Mouse (Mus musculus): ENCODE data around the gene Zfp11. TPM values are rescaled to one million over a fixed set of nuclear protein-coding genes. Genes with fewer than 3 reads are reported as not detected.

Gene Zfp11
- polyA plus RNA-seq (2015; fragmentation: Nextera tagmentation; extraction: Ambion mirVana) = 1.3 and 1.7 TPM in 2 replicates

DNA sequence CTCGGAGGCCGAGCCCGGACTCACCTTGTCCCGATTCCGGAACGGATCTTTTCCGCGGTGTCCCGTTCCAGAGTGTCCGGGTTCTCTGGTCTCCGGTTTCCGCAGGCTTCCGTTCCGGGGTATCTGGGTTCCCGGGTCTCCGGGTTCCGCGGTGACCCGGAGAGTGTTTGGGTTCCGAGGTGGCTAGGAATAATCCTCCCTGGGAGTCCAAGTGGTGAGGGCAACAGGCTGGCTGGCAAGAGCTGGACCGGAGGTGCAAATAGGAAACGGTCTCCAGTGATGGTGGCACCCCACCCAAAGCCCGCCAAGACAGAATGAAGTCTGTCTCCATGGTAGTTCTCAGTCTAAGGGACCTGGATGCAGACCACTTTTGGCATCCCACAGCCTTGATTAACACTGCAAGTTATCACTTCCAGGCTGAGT is at the start of gene Zfp11:
TSS of gene Zfp11 (minus strand) at position 64 of the 423 bp plus-strand sequence.

DNA sequence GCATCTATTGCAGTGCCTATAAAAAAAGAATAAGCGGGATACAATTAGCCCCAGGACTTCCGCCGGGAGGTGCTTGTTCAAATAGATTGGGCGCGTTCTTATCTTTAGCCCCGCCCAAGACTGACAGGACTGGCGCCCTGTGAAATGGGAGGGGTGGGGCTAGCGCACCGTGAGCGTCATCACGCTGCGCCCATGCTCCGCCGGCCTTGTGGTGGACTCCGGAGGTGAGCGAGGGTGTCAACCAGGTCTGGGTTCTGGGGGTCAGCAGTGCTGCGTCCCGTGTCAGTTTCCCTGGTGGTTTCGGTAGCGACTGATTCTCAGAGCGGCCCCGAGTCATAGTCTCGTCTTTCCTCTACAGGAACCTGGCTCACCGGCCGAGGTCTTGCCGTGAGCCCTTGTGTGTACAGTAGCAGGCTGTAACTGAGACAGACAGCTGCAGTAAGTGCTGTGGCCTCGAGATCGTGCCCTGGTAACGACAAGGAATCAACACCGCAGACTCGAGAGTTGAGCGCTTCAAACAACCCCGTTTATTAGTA is 45.5 kb upstream of the Zfp11 start, which contains the start of gene Mrps17:
TSS of gene Mrps17 (plus strand) at position 172 of the 536 bp plus-strand sequence.

DNA sequence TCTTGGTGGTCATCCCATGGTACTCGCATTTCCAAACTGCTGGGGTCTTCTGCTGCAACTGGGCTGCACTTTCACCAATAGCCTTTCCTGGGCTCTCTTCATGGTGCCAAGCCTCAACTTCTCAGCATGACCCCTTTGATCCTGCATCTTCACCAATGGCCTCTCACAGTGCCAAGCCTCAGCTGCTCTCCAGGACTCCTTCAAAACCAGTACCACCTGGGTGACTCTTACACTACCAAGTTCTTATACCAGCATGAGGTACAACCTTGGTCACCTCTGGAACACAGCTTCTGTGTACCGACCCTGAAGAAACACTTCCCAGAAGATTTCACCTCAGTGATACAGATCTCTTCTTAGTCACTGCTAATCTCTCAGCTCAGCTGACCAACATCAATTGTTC is 38.5 kb upstream of the Zfp11 start, which contains the start of gene Sept14:
TSS of gene Sept14 (minus strand) at position 101 of the 400 bp plus-strand sequence.

Other genes with a start within 250 kb of the Zfp11 start
- gene Sfswap, start 168.9 kb downstream of the Zfp11 start, polyA plus RNA-seq (2015; fragmentation: Nextera tagmentation; extraction: Ambion mirVana) = 17.6 and 18.6 TPM in 2 replicates
- 0.81 and 1.2 TPM in 2 replicates for gene Mmp17, start 85.9 kb downstream of the Zfp11 start, polyA plus RNA-seq (2015; fragmentation: Nextera tagmentation; extraction: Ambion mirVana)
- gene Sept14, start 38.4 kb upstream of the Zfp11 start, polyA plus RNA-seq (2015; fragmentation: Nextera tagmentation; extraction: Ambion mirVana) = not detected in 2 replicates
- 172 and 173 TPM in 2 replicates for gene Mrps17, start 45.4 kb upstream of the Zfp11 start, polyA plus RNA-seq (2015; fragmentation: Nextera tagmentation; extraction: Ambion mirVana)
- 492 and 574 TPM in 2 replicates for gene Nipsnap2, start 55.0 kb upstream of the Zfp11 start, polyA plus RNA-seq (2015; fragmentation: Nextera tagmentation; extraction: Ambion mirVana)
- gene Psph, start 117.3 kb upstream of the Zfp11 start, polyA plus RNA-seq (2015; fragmentation: Nextera tagmentation; extraction: Ambion mirVana) = 21.2 and 26.9 TPM in 2 replicates
- 17.3 and 22.9 TPM in 2 replicates for gene Sumf2, start 176.9 kb upstream of the Zfp11 start, polyA plus RNA-seq (2015; fragmentation: Nextera tagmentation; extraction: Ambion mirVana)
- gene Chchd2, start 217.4 kb upstream of the Zfp11 start, polyA plus RNA-seq (2015; fragmentation: Nextera tagmentation; extraction: Ambion mirVana) = 963 and 976 TPM in 2 replicates
- gene Zbed5, start 225.6 kb upstream of the Zfp11 start, polyA plus RNA-seq (2015; fragmentation: Nextera tagmentation; extraction: Ambion mirVana) = 1.5 and 1.8 TPM in 2 replicates
- gene Phkg1, start 228.4 kb upstream of the Zfp11 start, polyA plus RNA-seq (2015; fragmentation: Nextera tagmentation; extraction: Ambion mirVana) = 26.0 and 30.5 TPM in 2 replicates
- gene Nupr1l, start 238.4 kb upstream of the Zfp11 start, polyA plus RNA-seq (2015; fragmentation: Nextera tagmentation; extraction: Ambion mirVana) = 1.9 and 2.0 TPM in 2 replicates

All from skeletal muscle tissue, postnatal 0 days (tissue).